Mouse (Mus musculus) heart, embryonic 10.5 days (tissue): ENCODE measurements at regions not wholly inside any gene's neighbourhood (a gene's known extent, or its start where the extent isn't known, plus 50 kb on each side); places are given as distances from the start of the nearest gene placed in this dataset.

Experiments used
- DNase-seq: peaks from one replicate; pipeline ENCODE4 v3.0.0-alpha.2; 2017; ENCODE audit warnings: low spot score
- H3K27ac ChIP-seq: fragments of 300-500 bp; sonication (generic); 2 replicates; pipeline ENCODE4 v1.5.1; 2016; ENCODE audit warnings: mild to moderate bottlenecking
- H3K27me3 ChIP-seq: fragments of 300-500 bp; sonication (generic); 2 replicates; pipeline ENCODE4 v1.6.1; 2016; ENCODE audit warnings: mild to moderate bottlenecking; ENCODE audit not compliant: poor library complexity, insufficient read depth, severe bottlenecking
- H3K36me3 ChIP-seq: fragments of 300-500 bp; sonication (generic); 2 replicates; pipeline ENCODE4 v1.6.1; 2016; ENCODE audit warnings: mild to moderate bottlenecking, moderate library complexity
- H3K4me1 ChIP-seq: fragments of 300-500 bp; sonication (generic); 2 replicates; pipeline ENCODE4 v1.6.1; 2016; ENCODE audit warnings: mild to moderate bottlenecking
- H3K4me3 ChIP-seq: fragments of 300-500 bp; sonication (generic); 2 replicates; pipeline ENCODE4 v1.5.1; 2016; ENCODE audit warnings: mild to moderate bottlenecking, moderate library complexity
- H3K9me3 ChIP-seq: fragments of 300-500 bp; sonication (generic); 2 replicates; pipeline ENCODE4 v1.6.1; 2016; ENCODE audit warnings: mild to moderate bottlenecking, moderate library complexity
- WGBS: fragments of 180-500 bp; shearing (Covaris S2); methylation state at CpG from one replicate; pipeline ENCODE4 v1.1.7; 2016; 5-methylcytosine and 5-hydroxymethylcytosine counted together

DNA sequence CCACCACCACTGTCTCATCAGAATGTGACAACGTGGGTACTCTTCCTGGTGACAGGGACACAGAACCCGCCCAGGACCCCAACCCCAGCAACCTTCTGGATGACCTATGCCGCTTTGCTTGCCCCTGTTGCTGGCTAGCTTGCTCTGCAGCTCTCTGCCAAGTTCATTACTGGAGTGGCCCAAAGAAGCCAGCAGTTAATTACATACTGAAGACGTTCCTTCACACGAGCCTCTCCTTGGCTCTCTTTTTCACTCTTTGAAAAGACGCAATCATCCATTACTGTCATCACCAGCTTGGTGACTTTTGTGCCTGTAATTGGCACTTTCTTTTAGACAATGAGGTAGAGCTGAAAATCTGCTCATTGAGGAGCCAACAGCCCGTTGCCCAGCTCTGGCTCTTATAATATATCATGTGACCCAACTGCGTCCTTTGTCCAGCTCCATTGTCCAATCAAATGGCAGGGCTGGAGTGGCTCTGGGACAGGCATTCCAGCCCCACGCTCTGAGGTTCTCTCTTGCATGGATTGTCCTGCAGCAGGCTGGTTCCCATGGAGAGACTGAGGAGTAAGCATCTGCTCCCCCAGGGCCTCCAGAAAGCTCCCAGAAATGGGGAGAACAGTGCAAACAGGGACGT, 274.4 kb upstream of the Gm10131 start:
- H3K4me1 ChIP-seq, result no peaks in the 10 kb centered on the region
- H3K4me3 ChIP-seq, result no peak overlapping the region
- H3K9me3 ChIP-seq, result no peaks in the 10 kb centered on the region
- DNase-seq, result no peak
- no peak overlapping the region for H3K27ac ChIP-seq
- no peaks in the 10 kb centered on the region for H3K27me3 ChIP-seq
- H3K36me3 ChIP-seq, result no peaks in the 10 kb centered on the region
- 81% methylated on average over 10 of the region's 10 CpGs for WGBS

DNA sequence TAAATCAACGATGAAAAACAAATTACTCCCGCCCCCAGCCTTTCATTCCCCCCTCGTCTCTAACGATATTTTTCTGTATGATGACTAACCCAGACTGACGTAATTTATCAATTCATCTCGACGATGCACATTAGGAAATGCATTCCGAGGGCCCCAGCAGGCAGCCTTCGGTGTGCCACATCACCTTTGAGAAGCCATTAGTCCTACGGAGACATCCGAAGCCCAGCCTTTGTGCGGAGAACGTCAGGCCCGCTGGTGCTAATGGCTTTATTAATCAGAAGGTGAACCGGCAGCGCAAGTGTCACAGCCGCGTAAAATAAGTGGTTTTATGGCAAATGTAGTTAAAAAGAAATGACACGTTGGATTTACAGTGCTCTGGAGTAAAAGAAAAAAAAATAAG, 269.1 kb upstream of the Gm10131 start:
- no peak for DNase-seq
- peaks cover 4% of the 10 kb centered on the region; the same call in 1 of the 2 replicates for H3K4me1 ChIP-seq
- no peaks in the 10 kb centered on the region for H3K27me3 ChIP-seq
- 85% methylated on average over 19 of the region's 19 CpGs for WGBS
- no peak overlapping the region for H3K4me3 ChIP-seq
- no peak overlapping the region for H3K27ac ChIP-seq
- H3K9me3 ChIP-seq, result no peaks in the 10 kb centered on the region
- no peaks in the 10 kb centered on the region for H3K36me3 ChIP-seq

DNA sequence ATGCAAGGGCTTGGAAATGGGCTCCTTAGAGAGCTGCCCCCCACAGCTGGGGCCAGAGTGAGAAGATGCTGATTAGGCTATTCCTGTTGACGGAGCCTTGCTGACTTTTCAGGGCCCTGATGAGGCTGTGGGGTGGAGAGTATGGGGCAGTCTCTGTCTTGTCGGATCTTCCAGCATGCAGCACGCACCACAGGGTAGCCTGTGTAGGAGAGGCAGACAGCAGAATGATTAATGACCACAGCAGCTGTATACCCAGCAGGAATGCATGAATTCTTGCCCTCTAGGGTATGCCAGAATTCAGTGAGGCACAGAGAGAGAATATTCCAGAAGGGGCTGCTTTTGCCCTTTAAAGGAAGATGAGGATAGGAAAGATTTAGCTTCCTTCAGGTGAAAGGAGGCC, 265.6 kb upstream of the Gm10131 start:
- no peak for DNase-seq
- Histone ChIP-seq H3K4me3 (no peak overlapping the region), H3K27ac (no peak overlapping the region), H3K4me1 (peaks cover 4% of the 10 kb centered on the region; the same call in 1 of the 2 replicates), H3K36me3 (no peaks in the 10 kb centered on the region), H3K9me3 (0 out of 2 replicates have a peak, but pooled peaks cover 2% of the 10 kb centered on the region), H3K27me3 (no peaks in the 10 kb centered on the region)
- WGBS, result 26% methylated on average over 3 of the region's 3 CpGs

GRCm38 (mm10) chr8:34374242-34374641, 262.7 kb upstream of the Gm10131 start:
- WGBS, result 89% methylated on average over 9 of the region's 9 CpGs
- Histone ChIP-seq H3K4me3 (no peak overlapping the region), H3K27me3 (no peaks in the 10 kb centered on the region), H3K9me3 (0 out of 2 replicates have a peak, but pooled peaks cover 2% of the 10 kb centered on the region), H3K27ac (no peak overlapping the region), H3K36me3 (no peaks in the 10 kb centered on the region), H3K4me1 (peaks cover 15% of the 10 kb centered on the region)
- DNase-seq, result no peak

GRCm38 (mm10) chr8:34372666-34372980, 261.1 kb upstream of the Gm10131 start:
- 0 out of 2 replicates have a peak, but pooled peaks cover 2% of the 10 kb centered on the region for H3K9me3 ChIP-seq
- H3K27me3 ChIP-seq, result no peaks in the 10 kb centered on the region
- H3K27ac ChIP-seq, result no peak overlapping the region
- no peak overlapping the region for H3K4me3 ChIP-seq
- H3K36me3 ChIP-seq, result no peaks in the 10 kb centered on the region
- 79% methylated on average over 6 of the region's 6 CpGs for WGBS
- peaks cover 15% of the 10 kb centered on the region for H3K4me1 ChIP-seq
- no peak for DNase-seq

- 0 out of 2 replicates have a peak, but pooled peaks cover 2% of the 10 kb centered on the region for H3K9me3 ChIP-seq
- no peak for DNase-seq
- WGBS, result 85% methylated on average over 17 of the region's 17 CpGs
- no peaks in the 10 kb centered on the region for H3K36me3 ChIP-seq
- H3K27ac ChIP-seq, result no peak overlapping the region
- H3K4me1 ChIP-seq, result peaks cover 12% of the 10 kb centered on the region
- H3K27me3 ChIP-seq, result no peaks in the 10 kb centered on the region
- no peak overlapping the region for H3K4me3 ChIP-seq
Measured at GRCm38 (mm10) chr8:34371973-34372665, 260.6 kb upstream of the Gm10131 start.

- Histone ChIP-seq H3K9me3 (0 out of 2 replicates have a peak, but pooled peaks cover 2% of the 10 kb centered on the region), H3K27me3 (no peaks in the 10 kb centered on the region), H3K27ac (no peak overlapping the region), H3K36me3 (no peaks in the 10 kb centered on the region), H3K4me3 (no peak overlapping the region), H3K4me1 (peaks cover 10% of the 10 kb centered on the region; the same call in 1 of the 2 replicates)
- 53% methylated on average over 5 of the region's 5 CpGs for WGBS
- DNase-seq, result no peak
Measured at GRCm38 (mm10) chr8:34371391-34371790, 259.9 kb upstream of the Gm10131 start.

DNA sequence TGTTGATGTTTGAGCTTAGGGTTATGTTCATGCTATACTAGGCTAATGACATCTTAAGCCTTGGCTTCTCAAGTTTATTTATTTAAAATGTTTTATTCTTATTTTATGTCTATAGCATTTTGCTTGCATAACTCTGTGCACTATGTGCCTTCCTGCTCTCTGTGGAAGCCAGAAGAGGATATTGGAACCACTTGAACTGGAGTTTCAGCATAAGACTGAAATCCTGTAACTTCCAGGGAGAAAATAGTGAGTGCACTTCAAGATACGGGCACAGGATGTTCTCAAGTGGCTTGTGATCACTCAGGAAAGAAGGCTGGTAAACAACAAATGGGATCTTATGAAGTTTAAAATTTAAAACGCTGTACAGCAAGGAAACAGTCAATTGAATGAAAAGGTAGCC, 257.0 kb upstream of the Gm10131 start:
- Histone ChIP-seq H3K4me3 (no peak overlapping the region), H3K36me3 (no peaks in the 10 kb centered on the region), H3K4me1 (peaks cover 10% of the 10 kb centered on the region; the same call in 1 of the 2 replicates), H3K27me3 (no peaks in the 10 kb centered on the region), H3K27ac (no peak overlapping the region), H3K9me3 (0 out of 2 replicates have a peak, but pooled peaks cover 2% of the 10 kb centered on the region)
- WGBS, result 67% methylated on average over 2 of the region's 2 CpGs
- no peak for DNase-seq

DNA sequence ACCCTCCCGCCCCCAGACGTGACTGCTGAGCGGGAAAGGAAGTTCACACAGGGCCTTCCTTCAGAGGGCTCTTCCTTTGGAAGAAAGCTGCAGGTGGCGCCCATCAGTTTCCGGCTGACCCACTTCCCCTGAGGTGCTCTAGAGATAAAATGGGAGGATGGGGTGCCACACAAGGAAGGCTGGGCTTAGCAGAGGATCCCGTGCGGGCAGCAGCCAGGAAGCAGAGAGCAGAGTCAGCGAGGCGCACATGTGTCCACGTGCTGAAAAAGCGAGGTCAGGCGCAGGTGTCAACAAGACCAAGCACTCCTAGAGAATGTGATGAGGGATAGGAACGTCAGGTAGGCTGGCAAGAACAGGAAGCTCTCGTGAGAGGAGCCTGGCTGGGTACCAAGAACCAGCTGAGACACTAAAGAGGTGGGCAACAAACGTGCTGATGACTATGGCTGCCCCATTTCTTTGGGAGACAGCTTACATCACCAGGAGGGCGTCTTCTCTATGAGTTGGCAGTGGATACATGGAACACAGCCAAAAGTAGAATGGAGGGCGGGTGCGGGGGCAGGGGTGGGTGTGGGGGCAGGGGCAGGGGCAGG, 253.0 kb upstream of the Gm10131 start:
- Histone ChIP-seq H3K4me3 (no peak overlapping the region), H3K27ac (no peak overlapping the region), H3K27me3 (no peaks in the 10 kb centered on the region), H3K36me3 (no peaks in the 10 kb centered on the region), H3K9me3 (no peaks in the 10 kb centered on the region), H3K4me1 (no peaks in the 10 kb centered on the region; the same call in 1 of the 2 replicates)
- no peak for DNase-seq
- 73% methylated on average over 18 of the region's 18 CpGs for WGBS

- 90% methylated on average over 13 of the region's 13 CpGs for WGBS
- Histone ChIP-seq H3K27ac (no peak overlapping the region), H3K4me1 (no peaks in the 10 kb centered on the region; the same call in 1 of the 2 replicates), H3K9me3 (no peaks in the 10 kb centered on the region), H3K27me3 (no peaks in the 10 kb centered on the region), H3K36me3 (no peaks in the 10 kb centered on the region), H3K4me3 (no peak overlapping the region)
- no peak for DNase-seq
Measured at GRCm38 (mm10) chr8:34363679-34364078, 252.1 kb upstream of the Gm10131 start.

- Histone ChIP-seq H3K4me1 (no peaks in the 10 kb centered on the region; the same call in 1 of the 2 replicates), H3K27me3 (no peaks in the 10 kb centered on the region), H3K4me3 (no peak overlapping the region), H3K27ac (no peak overlapping the region), H3K36me3 (no peaks in the 10 kb centered on the region), H3K9me3 (no peaks in the 10 kb centered on the region)
- no peak for DNase-seq
- 76% methylated on average over 4 of the region's 4 CpGs for WGBS
Measured at GRCm38 (mm10) chr8:34363131-34363530, 251.6 kb upstream of the Gm10131 start.

DNA sequence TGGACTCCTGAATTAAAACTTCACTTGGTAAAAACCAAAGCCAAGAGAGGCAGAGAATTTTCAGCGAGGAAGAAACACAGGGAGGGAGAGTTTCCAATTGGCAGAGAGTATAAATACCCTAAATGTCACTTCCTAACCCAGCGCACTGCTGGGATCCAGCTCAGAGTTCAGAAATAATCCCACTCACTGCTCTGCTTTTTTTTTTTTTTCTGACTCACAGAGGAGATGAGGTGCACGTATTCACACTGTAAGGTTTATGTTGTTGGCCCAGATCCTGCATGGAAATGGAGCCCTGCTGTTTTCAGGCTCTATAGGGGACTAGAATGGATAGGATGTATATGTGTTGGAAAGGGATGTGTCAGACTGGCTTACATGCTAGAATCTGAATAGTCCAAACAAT, 249.8 kb upstream of the Gm10131 start:
- Histone ChIP-seq H3K4me1 (no peaks in the 10 kb centered on the region; the same call in 1 of the 2 replicates), H3K4me3 (no peak overlapping the region), H3K36me3 (no peaks in the 10 kb centered on the region), H3K27me3 (no peaks in the 10 kb centered on the region), H3K27ac (no peak overlapping the region), H3K9me3 (no peaks in the 10 kb centered on the region)
- no peak for DNase-seq
- 80% methylated on average over 3 of the region's 3 CpGs for WGBS

DNA sequence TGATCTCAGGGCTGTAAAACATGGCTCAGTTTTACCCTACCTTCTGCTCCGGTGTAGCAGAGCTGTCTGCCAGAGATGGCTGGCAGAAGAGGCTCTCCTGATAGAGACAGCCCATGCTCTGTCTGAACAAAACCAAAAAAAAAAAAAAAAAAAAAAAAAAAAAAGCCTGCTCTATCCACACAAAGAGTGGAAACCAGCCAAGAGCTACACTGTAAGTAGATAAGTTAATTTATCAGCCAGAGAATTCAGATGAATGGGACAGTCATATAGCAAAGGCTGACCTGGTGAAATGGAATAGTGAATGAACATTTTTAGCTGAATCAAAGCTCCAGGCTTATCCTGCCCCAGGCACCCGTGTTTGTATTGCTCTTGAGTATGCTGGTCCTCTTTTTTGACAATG, 248.2 kb upstream of the Gm10131 start:
- Histone ChIP-seq H3K9me3 (no peaks in the 10 kb centered on the region), H3K4me1 (no peaks in the 10 kb centered on the region; the same call in 1 of the 2 replicates), H3K36me3 (no peaks in the 10 kb centered on the region), H3K4me3 (no peak overlapping the region), H3K27ac (no peak overlapping the region), H3K27me3 (no peaks in the 10 kb centered on the region)
- 51% methylated on average over 2 of the region's 2 CpGs for WGBS
- DNase-seq, result no peak
